Mouse (Mus musculus) brain, adult 2 months (tissue): ENCODE results near the gene Nudt19.
"Not testable (repeated sequence)": the region's sequence is repeated elsewhere in the genome, so short reads cannot be mapped to it uniquely, and the experiment has no call there.

Experiments
- DNase-seq: peaks from one replicate; pipeline ENCODE4 v3.0.0; 2011; ENCODE audit warnings: low read depth, low spot score

Gene Nudt19

GRCm38 (mm10) chr7:35556205-35556603, at the start of gene Nudt19:
Nudt19 (minus strand) TSS chr7:35556304.
- DNase-seq: no peak

- DNase-seq: no peak
Observed at GRCm38 (mm10) chr7:35602766-35603165, 46.7 kb upstream of the Nudt19 start.

GRCm38 (mm10) chr7:35601106-35601505, 45.0 kb upstream of the Nudt19 start:
- no peak for DNase-seq

GRCm38 (mm10) chr7:35600031-35600430, 43.9 kb upstream of the Nudt19 start:
- no peak for DNase-seq

GRCm38 (mm10) chr7:35599492-35599891, 43.4 kb upstream of the Nudt19 start:
- peak; percentile 66 for DNase-seq

GRCm38 (mm10) chr7:35594311-35594710, 38.2 kb upstream of the Nudt19 start:
- no peak for DNase-seq

- peak; percentile 70 for DNase-seq
Observed at GRCm38 (mm10) chr7:35590731-35591191, 34.7 kb upstream of the Nudt19 start.

- no peak for DNase-seq
Observed at GRCm38 (mm10) chr7:35589485-35589884, 33.4 kb upstream of the Nudt19 start.

GRCm38 (mm10) chr7:35588680-35589428, 32.8 kb upstream of the Nudt19 start:
- DNase-seq: no peak

- DNase-seq: no peak
Observed at GRCm38 (mm10) chr7:35587728-35588127, 31.6 kb upstream of the Nudt19 start.

- no peak for DNase-seq
Observed at GRCm38 (mm10) chr7:35586906-35587445, 30.9 kb upstream of the Nudt19 start.

- peak; percentile 98 for DNase-seq
Observed at GRCm38 (mm10) chr7:35586055-35586905, 30.2 kb upstream of the Nudt19 start, which contains the start of gene Ankrd27. Ankrd27 (plus strand) TSS chr7:35586244.

GRCm38 (mm10) chr7:35585191-35586054, 29.3 kb upstream of the Nudt19 start, which contains the start of gene Rgs9bp:
Rgs9bp (minus strand) TSS chr7:35585582.
- no peak for DNase-seq

GRCm38 (mm10) chr7:35584786-35585190, 28.7 kb upstream of the Nudt19 start:
- DNase-seq: peak; percentile 37

- DNase-seq: no peak
Observed at GRCm38 (mm10) chr7:35584068-35584785, 28.1 kb upstream of the Nudt19 start.

- no peak for DNase-seq
Observed at GRCm38 (mm10) chr7:35583476-35584025, 27.4 kb upstream of the Nudt19 start.

GRCm38 (mm10) chr7:35582719-35583118, 26.6 kb upstream of the Nudt19 start:
- DNase-seq: no peak

GRCm38 (mm10) chr7:35579849-35580248, 23.7 kb upstream of the Nudt19 start:
- peak; percentile 36 for DNase-seq

GRCm38 (mm10) chr7:35570883-35571282, 14.8 kb upstream of the Nudt19 start:
- not testable (repeated sequence) for DNase-seq

- DNase-seq: not testable (repeated sequence)
Observed at GRCm38 (mm10) chr7:35569724-35570123, 13.6 kb upstream of the Nudt19 start.
